Mouse (Mus musculus) heart, embryonic 11.5 days (tissue): ENCODE results near the gene Tcf12. TPM values are rescaled to one million over a fixed set of nuclear protein-coding genes. Genes with fewer than 3 reads are reported as not detected.

ENCODE experiments used
- ATAC-seq: fragments of 200-750 bp; cut with Nextera tagmentation; replicated peaks from 2 replicates; pipeline ENCODE4 v1.8.0; 2017; ENCODE audit warnings: moderate library complexity; ENCODE audit not compliant: insufficient number of reproducible peaks, low FRiP score, low TSS enrichment
- H3K27ac ChIP-seq: fragments of 300-500 bp; sonication (generic); 2 replicates; pipeline ENCODE4 v1.5.1; 2014; ENCODE audit warnings: mild to moderate bottlenecking, low read depth, low read length
- H3K27me3 ChIP-seq: fragments of 300-500 bp; sonication (generic); 2 replicates; pipeline ENCODE4 v1.6.1; 2014; ENCODE audit warnings: mild to moderate bottlenecking, low read length, mixed read lengths; ENCODE audit not compliant: control insufficient read depth, insufficient read depth
- H3K36me3 ChIP-seq: fragments of 300-500 bp; sonication (generic); 2 replicates; pipeline ENCODE4 v1.6.1; 2014; ENCODE audit warnings: mild to moderate bottlenecking, low read length, moderate library complexity, mixed read lengths; ENCODE audit not compliant: control insufficient read depth, insufficient read depth
- H3K4me1 ChIP-seq: fragments of 300-500 bp; sonication (generic); 2 replicates; pipeline ENCODE4 v1.6.1; 2014; ENCODE audit warnings: low read length; ENCODE audit not compliant: control insufficient read depth, insufficient read depth
- H3K4me2 ChIP-seq: fragments of 300-500 bp; sonication (generic); 2 replicates; pipeline ENCODE4 v1.6.1; 2014; ENCODE audit warnings: mild to moderate bottlenecking, moderate library complexity
- H3K4me3 ChIP-seq: fragments of 300-500 bp; sonication (generic); 2 replicates; pipeline ENCODE4 v1.5.1; 2014; ENCODE audit warnings: low read depth, low read length
- H3K9ac ChIP-seq: fragments of 300-500 bp; sonication (generic); 2 replicates; pipeline ENCODE4 v1.6.1; 2014; ENCODE audit warnings: mild to moderate bottlenecking, low read depth, low read length, moderate library complexity
- H3K9me3 ChIP-seq: fragments of 300-500 bp; sonication (generic); replicated peaks from 2 replicates; pipeline ENCODE4 v1.6.1; 2016; ENCODE audit warnings: low read length; ENCODE audit not compliant: control insufficient read depth
- WGBS: fragments of 180-500 bp; shearing (Covaris S2); extraction: QIAGEN DNeasy Blood & Tissue Kit; methylation state at CpG from one replicate; pipeline ENCODE4 v1.1.7; 2014; ENCODE audit not compliant: insufficient replicate concordance; 5-methylcytosine and 5-hydroxymethylcytosine counted together
- polyA plus RNA-seq: library from polyadenylated mRNA; unstranded; fragments of >200 nt; fragmentation: Nextera tagmentation; extraction: Ambion mirVana; gene quantifications from 2 replicates; pipeline ENCODE4 v1.2.1, GENCODE M21; 2014

Gene Tcf12
- polyA plus RNA-seq, 1 experiment from 2014 or later = 51.8 TPM

DNA sequence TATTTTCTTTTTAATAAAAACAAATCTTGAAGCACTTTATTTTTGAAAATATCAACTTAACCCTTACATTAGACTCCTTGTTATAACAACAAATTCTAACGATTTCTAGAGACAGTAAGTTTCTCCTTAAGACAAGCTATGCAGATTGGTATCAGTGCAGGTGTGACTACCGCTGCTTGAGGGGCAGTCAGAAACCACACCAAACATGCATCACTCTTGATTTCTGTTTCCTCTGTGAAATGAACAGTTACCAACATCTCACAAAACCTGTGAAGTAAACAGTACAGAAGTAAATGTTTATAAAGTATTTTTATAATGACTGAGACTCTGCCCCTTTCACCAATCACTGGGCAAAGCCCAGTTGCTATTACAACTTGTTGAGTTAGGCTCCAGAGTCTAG is 13.6 kb downstream of the Tcf12 start:
- no peaks in the 10 kb centered on the region for H3K9me3 ChIP-seq
- no peak for ATAC-seq
- H3K27me3 ChIP-seq = no peaks in the 10 kb centered on the region
- 85% methylated on average over 2 of the region's 2 CpGs for WGBS
- no peak overlapping the region for H3K4me3 ChIP-seq
- H3K9ac ChIP-seq = no peak overlapping the region
- H3K4me2 ChIP-seq = no peak overlapping the region
- no peaks in the 10 kb centered on the region for H3K4me1 ChIP-seq
- H3K36me3 ChIP-seq = peaks cover 5% of the 10 kb centered on the region
- no peak overlapping the region for H3K27ac ChIP-seq

DNA sequence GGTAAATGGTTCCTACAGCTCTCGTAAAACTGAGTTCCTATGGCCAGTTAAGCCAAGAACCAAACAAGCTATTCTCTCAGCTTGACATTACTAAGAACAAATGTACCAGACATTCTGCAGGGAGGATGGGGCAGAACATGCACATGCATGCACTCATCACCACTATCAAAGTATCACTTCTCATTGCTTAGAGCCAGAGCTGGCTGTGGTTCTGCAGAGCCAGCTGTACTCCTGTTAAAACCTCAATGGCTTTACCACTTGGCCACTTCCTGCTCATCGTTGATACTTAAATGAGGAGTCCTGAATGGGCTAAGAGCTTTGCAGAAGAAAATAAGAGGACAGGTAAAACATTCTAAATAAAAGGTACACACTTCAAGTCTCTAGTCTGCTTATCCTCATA is 14.6 kb downstream of the Tcf12 start:
- Histone ChIP-seq H3K27me3 (no peaks in the 10 kb centered on the region), H3K27ac (no peak overlapping the region), H3K4me2 (no peak overlapping the region), H3K36me3 (peaks cover 5% of the 10 kb centered on the region), H3K4me1 (no peaks in the 10 kb centered on the region), H3K9me3 (no peaks in the 10 kb centered on the region), H3K4me3 (no peak overlapping the region), H3K9ac (no peak overlapping the region)
- 85% methylated on average over 2 of the region's 2 CpGs for WGBS
- ATAC-seq = no peak

DNA sequence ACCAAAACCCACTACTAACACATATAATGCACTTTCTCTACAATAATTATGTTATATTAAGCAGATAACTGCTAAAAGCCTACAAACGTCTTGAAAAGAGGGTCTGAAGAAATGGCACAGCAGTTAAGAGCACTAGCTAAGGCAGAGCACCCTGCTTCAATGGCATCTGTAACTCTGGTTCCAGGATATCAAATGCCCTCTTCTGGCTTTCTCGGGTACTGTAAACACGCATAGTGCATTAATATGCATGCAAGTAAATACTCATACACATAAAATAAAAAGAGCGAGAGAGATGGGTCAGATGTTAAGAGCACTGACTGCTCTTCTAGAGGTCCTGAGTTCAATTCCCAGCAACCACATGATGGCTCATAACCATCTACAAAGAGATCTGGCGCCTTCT is 17.0 kb downstream of the Tcf12 start:
- Histone ChIP-seq H3K9ac (no peak overlapping the region), H3K36me3 (peaks cover 5% of the 10 kb centered on the region), H3K4me1 (no peaks in the 10 kb centered on the region), H3K9me3 (no peaks in the 10 kb centered on the region), H3K4me3 (no peak overlapping the region), H3K4me2 (no peak overlapping the region), H3K27me3 (no peaks in the 10 kb centered on the region), H3K27ac (no peak overlapping the region)
- ATAC-seq = no peak
- WGBS = 87% methylated on average over 5 of the region's 5 CpGs

DNA sequence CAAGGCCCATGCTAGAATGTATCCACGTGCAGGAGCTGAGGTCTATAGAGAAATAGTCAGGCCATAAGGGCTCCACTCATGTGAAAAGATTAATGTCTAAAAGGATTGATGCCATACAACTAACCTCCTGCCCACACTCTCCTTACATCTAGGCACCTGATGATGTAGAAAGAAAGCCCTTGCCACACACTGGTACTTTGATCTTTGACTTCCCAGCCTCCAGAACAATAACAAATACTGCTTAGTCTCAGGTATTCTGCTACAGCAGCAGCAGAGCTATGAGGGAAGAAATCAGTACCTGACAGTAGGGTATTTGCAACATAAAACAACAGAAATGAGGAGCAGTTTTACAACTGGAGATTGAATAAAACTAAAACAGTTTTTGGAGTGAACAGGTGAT is 19.5 kb downstream of the Tcf12 start:
- WGBS = 79% methylated on average over 1 of the region's 1 CpGs
- no peak overlapping the region for H3K9ac ChIP-seq
- no peak overlapping the region for H3K27ac ChIP-seq
- H3K9me3 ChIP-seq = no peaks in the 10 kb centered on the region
- no peak for ATAC-seq
- H3K4me2 ChIP-seq = no peak overlapping the region
- no peak overlapping the region for H3K4me3 ChIP-seq
- H3K27me3 ChIP-seq = no peaks in the 10 kb centered on the region
- peaks cover 4% of the 10 kb centered on the region for H3K36me3 ChIP-seq
- peaks cover 6% of the 10 kb centered on the region; the same call in 1 of the 2 replicates for H3K4me1 ChIP-seq

DNA sequence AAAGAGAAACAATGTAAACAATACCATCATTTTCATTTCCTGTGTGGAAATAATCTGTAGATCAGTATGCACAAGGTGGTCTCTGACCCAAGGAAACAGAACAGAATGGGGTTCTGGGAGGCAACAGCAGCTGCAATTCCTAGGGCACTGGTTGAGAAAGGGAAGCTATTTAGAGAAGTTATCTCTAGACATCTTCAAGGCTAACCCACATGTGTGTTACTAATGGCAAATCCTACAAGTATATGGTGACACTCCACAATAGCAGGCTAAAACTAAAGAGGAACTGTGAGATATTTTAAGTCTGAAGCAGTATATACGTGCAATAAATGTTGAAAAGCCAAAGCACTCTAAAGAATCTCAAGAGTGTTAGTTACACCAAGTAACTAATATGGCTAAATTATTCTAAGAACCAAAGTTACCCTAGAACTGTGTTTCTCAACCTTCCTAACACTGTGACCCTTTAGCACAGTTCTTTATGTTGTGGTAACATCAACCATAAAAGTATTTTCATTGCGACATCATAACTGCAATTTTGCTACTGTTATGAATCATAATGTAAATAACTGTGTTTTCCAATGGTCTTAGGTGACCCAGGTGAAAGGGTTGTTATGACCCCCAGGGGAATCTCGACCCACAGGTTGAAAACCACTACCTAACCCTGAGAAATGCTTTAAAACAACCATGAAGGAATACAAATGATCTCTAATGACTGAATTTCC is 22.6 kb downstream of the Tcf12 start:
- Histone ChIP-seq H3K27me3 (no peaks in the 10 kb centered on the region), H3K9ac (no peak overlapping the region), H3K27ac (no peak overlapping the region), H3K9me3 (no peaks in the 10 kb centered on the region), H3K4me2 (no peak overlapping the region), H3K4me1 (peaks cover 16% of the 10 kb centered on the region), H3K36me3 (no peaks in the 10 kb centered on the region), H3K4me3 (no peak overlapping the region)
- no peak for ATAC-seq
- WGBS = 81% methylated on average over 3 of the region's 3 CpGs

DNA sequence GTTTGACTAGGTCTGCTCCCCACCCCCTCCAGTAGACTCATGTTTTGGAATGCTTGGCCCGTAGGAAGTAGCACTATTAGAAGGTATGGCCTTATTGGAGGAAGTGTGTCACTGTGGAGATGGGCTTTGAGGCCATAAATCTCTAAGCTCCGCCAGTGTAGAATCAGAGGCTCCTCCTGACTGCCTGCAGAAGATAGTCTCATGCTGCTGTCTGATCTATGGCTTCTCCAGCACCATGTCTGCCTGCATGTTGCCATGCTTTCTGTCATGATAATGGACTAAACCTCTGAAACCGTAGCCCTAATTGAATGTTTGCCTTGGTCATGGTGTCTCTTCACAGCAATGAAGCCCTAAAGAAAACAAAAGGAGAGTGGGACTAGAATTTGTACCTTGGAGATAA is 26.7 kb downstream of the Tcf12 start:
- H3K4me1 ChIP-seq = peaks cover 17% of the 10 kb centered on the region
- no peak overlapping the region for H3K4me2 ChIP-seq
- WGBS = 64% methylated on average over 3 of the region's 3 CpGs
- no peak overlapping the region for H3K4me3 ChIP-seq
- no peaks in the 10 kb centered on the region for H3K27me3 ChIP-seq
- no peak overlapping the region for H3K9ac ChIP-seq
- no peak for ATAC-seq
- H3K9me3 ChIP-seq = no peaks in the 10 kb centered on the region
- no peak overlapping the region for H3K27ac ChIP-seq
- no peaks in the 10 kb centered on the region for H3K36me3 ChIP-seq

DNA sequence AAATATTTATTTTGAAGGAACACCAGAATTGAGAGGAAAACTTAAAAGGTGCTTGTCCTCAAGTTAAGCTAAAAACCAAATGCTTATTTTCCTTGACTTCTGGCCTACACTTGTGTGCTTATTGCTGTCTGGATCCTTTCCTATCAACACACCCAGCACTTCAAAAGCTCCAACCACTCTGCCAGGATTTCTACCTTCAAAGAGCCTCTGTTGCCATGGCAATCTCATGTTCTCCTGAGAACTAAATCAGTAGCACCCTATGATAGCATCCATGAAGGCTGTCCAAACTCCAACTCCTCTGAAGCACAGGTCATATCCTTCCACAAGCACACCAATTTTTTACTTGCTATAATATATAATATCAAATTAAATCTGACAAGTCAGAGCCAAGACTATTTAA is 27.5 kb downstream of the Tcf12 start:
- Histone ChIP-seq H3K4me1 (peaks cover 17% of the 10 kb centered on the region), H3K36me3 (no peaks in the 10 kb centered on the region), H3K9me3 (no peaks in the 10 kb centered on the region), H3K27me3 (no peaks in the 10 kb centered on the region), H3K9ac (no peak overlapping the region), H3K27ac (no peak overlapping the region), H3K4me2 (no peak overlapping the region), H3K4me3 (no peak overlapping the region)
- ATAC-seq = no peak

DNA sequence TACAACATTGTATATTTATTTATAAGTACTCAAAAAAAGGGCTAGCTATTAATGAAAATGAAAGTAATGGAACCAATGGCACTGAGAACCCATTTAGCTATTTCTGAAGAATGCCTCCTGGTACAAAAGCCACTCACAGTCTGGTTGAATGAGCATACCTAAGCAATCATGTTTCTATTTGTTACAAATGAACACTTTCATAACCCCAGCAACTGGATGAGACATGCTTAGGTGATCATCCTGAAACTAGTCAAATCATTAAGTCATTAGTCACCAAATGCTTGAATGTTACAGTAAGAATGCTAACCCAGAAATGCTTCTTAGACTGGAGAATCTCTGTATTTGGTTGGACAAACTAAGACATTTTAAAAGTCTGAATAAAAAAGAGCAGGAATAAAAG is 35.5 kb downstream of the Tcf12 start:
- H3K27me3 ChIP-seq = no peaks in the 10 kb centered on the region
- no peak overlapping the region for H3K4me3 ChIP-seq
- no peaks in the 10 kb centered on the region for H3K36me3 ChIP-seq
- no peak for ATAC-seq
- H3K9me3 ChIP-seq = no peaks in the 10 kb centered on the region
- H3K4me1 ChIP-seq = peaks cover 4% of the 10 kb centered on the region; the same call in 1 of the 2 replicates
- no peak overlapping the region for H3K4me2 ChIP-seq
- no peak overlapping the region for H3K9ac ChIP-seq
- H3K27ac ChIP-seq = no peak overlapping the region

DNA sequence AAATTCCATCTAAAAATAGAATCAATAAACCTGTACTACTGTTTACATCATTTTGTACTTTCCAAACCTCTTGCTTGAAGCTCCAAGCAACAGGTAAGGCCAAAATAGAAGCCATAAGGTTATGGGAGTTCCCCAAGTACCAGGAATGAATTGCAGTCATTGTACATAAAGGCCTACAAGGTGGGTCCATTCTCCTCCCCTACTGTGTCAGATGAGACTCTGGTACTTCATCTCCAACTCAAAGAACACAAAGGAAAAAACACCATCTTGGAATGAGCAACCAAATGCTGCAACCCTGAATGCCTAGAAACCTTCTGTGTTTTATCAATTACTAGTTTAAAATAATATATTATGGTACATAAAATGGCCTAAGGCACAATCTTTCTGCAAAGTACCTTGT is 45.5 kb downstream of the Tcf12 start:
- H3K4me2 ChIP-seq = no peak overlapping the region
- H3K9me3 ChIP-seq = no peaks in the 10 kb centered on the region
- no peak overlapping the region for H3K4me3 ChIP-seq
- H3K27ac ChIP-seq = no peak overlapping the region
- ATAC-seq = no peak
- no peaks in the 10 kb centered on the region for H3K36me3 ChIP-seq
- H3K9ac ChIP-seq = no peak overlapping the region
- no peaks in the 10 kb centered on the region for H3K4me1 ChIP-seq
- no peaks in the 10 kb centered on the region for H3K27me3 ChIP-seq
